Mouse (Mus musculus): ENCODE data around the gene Jagn1. TPM values are rescaled to one million over a fixed set of nuclear protein-coding genes. Genes with fewer than 3 reads are reported as not detected.

Jagn1 gene
- polyA plus RNA-seq, 1 experiment from 2014 or later = 30.1 TPM

DNA sequence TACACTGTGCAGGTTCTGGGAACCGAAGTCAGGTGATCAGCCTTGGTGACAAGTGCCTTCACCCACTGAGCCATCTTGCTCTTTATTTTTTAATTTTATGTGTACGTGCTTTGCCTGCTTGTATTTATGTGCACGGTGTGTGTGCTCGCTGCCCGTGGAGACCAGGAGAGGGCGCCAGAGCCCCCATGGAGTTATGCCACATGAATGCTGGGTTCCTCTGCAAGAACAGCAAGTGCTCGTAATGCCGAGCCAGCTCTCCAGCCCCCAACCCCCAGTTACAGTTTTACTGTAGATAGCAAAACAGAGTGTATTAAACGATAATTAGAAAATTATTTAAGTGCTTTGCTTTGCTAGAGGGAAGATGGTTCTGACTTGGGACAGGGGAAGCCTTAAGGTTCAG lies 35.7 kb upstream of the Jagn1 start:
- Histone ChIP-seq H3K36me3 (ENCODE audit: control insufficient read depth, insufficient read depth) (no peaks in the 10 kb centered on the region), H3K4me2 (ENCODE audit: low read depth, low read length) (no peak overlapping the region), H3K27me3 (ENCODE audit: control insufficient read depth, insufficient read depth, low read depth, low read length) (no peaks in the 10 kb centered on the region), H3K4me3 (ENCODE audit: low read depth, low read length) (no peak overlapping the region), H3K9ac (ENCODE audit: low read depth, low read length) (no peak overlapping the region), H3K9me3 (replicated peaks; ENCODE audit: control insufficient read depth, low read length) (no peaks in the 10 kb centered on the region), H3K27ac (ENCODE audit: low read length) (no peak overlapping the region), H3K4me1 (ENCODE audit: control insufficient read depth, low read depth, low read length) (no peaks in the 10 kb centered on the region)
- 73% methylated on average over 9 of the region's 9 CpGs for WGBS (ENCODE audit: insufficient replicate concordance)
- no peak for ATAC-seq (ENCODE audit: low read depth)

DNA sequence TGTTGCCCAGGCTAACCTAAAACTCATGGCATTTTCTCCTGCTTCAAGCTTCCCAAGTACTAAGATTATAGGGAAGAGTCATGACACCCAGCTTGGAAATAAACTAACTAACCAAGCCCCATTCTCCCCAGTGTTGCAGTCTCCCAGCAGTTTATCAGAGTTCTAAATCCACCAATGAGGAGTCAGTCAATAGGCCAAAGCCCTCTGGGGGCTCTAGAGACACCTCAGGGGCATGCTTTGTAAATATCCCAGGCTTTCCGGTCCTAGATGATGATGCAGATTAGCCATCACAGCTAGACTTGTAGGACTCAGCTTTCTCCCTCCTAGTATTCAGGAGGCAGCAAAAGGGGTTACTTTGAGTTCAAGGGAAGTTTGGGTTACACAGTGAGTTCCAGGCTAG lies 32.4 kb upstream of the Jagn1 start:
- H3K4me1 ChIP-seq (ENCODE audit: control insufficient read depth, low read depth, low read length) = no peaks in the 10 kb centered on the region
- H3K36me3 ChIP-seq (ENCODE audit: control insufficient read depth, insufficient read depth) = no peaks in the 10 kb centered on the region
- WGBS (ENCODE audit: insufficient replicate concordance) = 55% methylated on average over 1 of the region's 1 CpGs

DNA sequence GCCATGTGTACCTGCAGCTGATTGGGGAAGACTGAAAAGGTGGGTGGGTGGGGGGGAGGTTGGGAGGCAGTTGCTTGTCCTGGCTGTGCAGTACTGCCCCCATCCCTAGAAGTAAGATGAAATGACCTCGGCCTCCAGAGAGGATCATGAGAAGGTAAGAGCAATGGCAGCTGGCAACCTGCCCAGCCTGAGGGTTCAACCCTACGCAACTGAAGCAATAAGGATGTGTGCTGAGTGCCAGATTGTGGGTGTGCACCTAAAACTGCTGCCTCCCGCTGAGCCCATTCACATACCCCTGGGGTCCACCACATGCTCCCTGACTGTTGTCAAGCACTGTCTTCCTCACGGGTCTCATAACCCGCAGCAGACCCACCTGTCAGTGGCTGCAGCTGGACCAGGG lies 26.0 kb upstream of the Jagn1 start:
- 69% methylated on average over 5 of the region's 5 CpGs for WGBS (ENCODE audit: insufficient replicate concordance)
- H3K27ac ChIP-seq (ENCODE audit: low read length) = no peak overlapping the region
- no peak overlapping the region for H3K4me3 ChIP-seq (ENCODE audit: low read depth, low read length)
- H3K4me1 ChIP-seq (ENCODE audit: control insufficient read depth, low read depth, low read length) = peaks cover 16% of the 10 kb centered on the region
- H3K27me3 ChIP-seq (ENCODE audit: control insufficient read depth, insufficient read depth, low read depth, low read length) = no peaks in the 10 kb centered on the region
- H3K4me2 ChIP-seq (ENCODE audit: low read depth, low read length) = no peak overlapping the region
- H3K9me3 ChIP-seq (replicated peaks; ENCODE audit: control insufficient read depth, low read length) = no peaks in the 10 kb centered on the region
- H3K36me3 ChIP-seq (ENCODE audit: control insufficient read depth, insufficient read depth) = no peaks in the 10 kb centered on the region
- no peak for ATAC-seq (ENCODE audit: low read depth)
- no peak overlapping the region for H3K9ac ChIP-seq (ENCODE audit: low read depth, low read length)

More for the DNA sequence above, 32.4 kb upstream of the Jagn1 start:
- no peaks in the 10 kb centered on the region for H3K27me3 ChIP-seq (ENCODE audit: control insufficient read depth, insufficient read depth, low read depth, low read length)
- H3K4me2 ChIP-seq (ENCODE audit: low read depth, low read length) = no peak overlapping the region
- no peak for ATAC-seq (ENCODE audit: low read depth)
- H3K27ac ChIP-seq (ENCODE audit: low read length) = no peak overlapping the region
- no peaks in the 10 kb centered on the region for H3K9me3 ChIP-seq (replicated peaks; ENCODE audit: control insufficient read depth, low read length)
- H3K4me3 ChIP-seq (ENCODE audit: low read depth, low read length) = no peak overlapping the region
- H3K9ac ChIP-seq (ENCODE audit: low read depth, low read length) = no peak overlapping the region

DNA sequence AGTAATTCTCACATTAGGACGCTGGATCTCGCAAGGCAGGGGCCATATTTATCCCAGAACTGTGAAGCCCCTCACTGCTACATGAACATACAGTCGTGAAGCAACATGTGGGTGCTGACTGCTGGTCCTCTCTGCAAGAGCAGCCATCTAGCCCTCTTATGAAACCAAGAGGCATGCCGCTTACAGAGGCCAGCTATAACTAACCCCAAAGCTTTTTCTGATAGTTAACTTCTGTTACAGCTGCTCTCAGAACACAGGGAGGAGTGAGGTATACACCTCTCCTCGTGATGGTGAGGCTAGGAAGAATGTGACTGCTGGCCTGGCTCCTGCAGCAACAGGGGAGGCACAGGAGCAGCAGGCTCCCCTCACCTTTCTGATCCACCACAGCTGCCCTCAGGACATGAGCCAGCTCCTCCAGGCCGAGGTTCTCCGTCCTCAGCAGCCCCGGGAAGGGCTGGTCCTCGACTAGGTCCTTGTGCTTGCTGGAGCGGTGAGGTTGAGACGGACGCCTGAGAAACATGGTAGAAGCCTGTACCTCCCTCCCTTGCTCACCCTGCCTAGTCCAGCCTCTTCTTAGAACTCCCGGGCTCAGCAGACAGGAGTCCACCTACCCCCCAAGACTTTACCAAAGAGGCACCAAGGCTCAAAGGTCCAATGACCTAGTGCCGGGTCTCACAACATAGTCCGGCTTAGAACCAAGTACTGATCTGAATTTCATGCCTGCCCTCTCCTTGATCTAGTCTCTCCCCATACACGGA lies 23.7 kb upstream of the Jagn1 start:
- WGBS (ENCODE audit: insufficient replicate concordance) = 9% methylated on average over 16 of the region's 16 CpGs
- peak; percentile 33 for ATAC-seq (ENCODE audit: low read depth)
- Histone ChIP-seq H3K36me3 (ENCODE audit: control insufficient read depth, insufficient read depth) (no peaks in the 10 kb centered on the region), H3K4me1 (ENCODE audit: control insufficient read depth, low read depth, low read length) (peaks cover 16% of the 10 kb centered on the region), H3K9me3 (replicated peaks; ENCODE audit: control insufficient read depth, low read length) (no peaks in the 10 kb centered on the region), H3K4me2 (ENCODE audit: low read depth, low read length) (peak overlapping the region; percentile 94), H3K27ac (ENCODE audit: low read length) (peak overlapping the region; percentile 46), H3K27me3 (ENCODE audit: control insufficient read depth, insufficient read depth, low read depth, low read length) (no peaks in the 10 kb centered on the region), H3K4me3 (ENCODE audit: low read depth, low read length) (peak overlapping the region; percentile 77), H3K9ac (ENCODE audit: low read depth, low read length) (peak overlapping the region; percentile 83)

DNA sequence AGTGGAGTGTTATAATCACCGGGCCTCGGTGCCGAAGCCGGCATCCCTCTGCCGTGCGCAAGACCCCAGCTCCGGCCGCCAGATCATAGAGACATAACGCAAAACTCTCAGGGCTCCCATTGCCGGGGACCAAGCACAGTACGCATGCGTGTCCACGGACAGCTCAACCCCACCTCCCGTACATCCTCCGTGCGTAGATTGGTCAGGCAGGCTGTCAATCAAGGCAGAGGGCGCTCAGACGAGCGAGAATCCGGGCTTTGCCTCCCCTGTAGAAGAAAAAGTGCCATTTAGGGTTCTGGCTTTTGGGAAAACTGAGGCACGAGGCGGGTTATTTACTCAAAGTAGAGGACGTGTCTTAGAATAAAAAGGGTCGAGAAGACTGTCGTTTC lies 23.2 kb upstream of the Jagn1 start, which contains the start of gene Rpusd3:
Gene Rpusd3 (minus strand): TSS at position 142 of the 389 bp plus-strand sequence.
- H3K9ac ChIP-seq (ENCODE audit: low read depth, low read length) = peak within 1 kb of the TSS; percentile 83
- peak; percentile 99 for ATAC-seq (ENCODE audit: low read depth)
- WGBS (ENCODE audit: insufficient replicate concordance) = under 1% methylated on average over 25 of the region's 25 CpGs

DNA sequence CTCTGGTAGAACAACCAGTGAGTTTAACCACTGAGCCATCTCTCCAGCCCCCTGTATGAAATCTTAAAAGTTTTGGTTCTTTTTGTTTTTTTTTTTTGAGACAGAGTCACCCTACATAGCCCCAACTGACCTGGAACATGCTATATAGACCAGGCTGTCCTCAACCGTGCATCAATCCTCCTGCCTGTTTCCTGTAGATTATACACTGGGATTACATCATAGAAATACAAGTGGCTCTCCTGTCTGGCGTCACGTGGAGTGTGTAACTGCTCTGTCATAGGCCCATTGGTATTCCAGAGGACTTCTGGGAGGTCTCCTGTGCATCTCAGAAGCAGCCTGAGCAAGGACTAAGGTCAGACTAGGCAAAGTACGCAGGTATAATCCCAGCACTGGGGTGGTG lies 19.4 kb upstream of the Jagn1 start:
- no peak for ATAC-seq (ENCODE audit: low read depth)
- no peaks in the 10 kb centered on the region for H3K27me3 ChIP-seq (ENCODE audit: control insufficient read depth, insufficient read depth, low read depth, low read length)
- no peak overlapping the region for H3K27ac ChIP-seq (ENCODE audit: low read length)
- no peak overlapping the region for H3K4me3 ChIP-seq (ENCODE audit: low read depth, low read length)
- H3K4me2 ChIP-seq (ENCODE audit: low read depth, low read length) = no peak overlapping the region
- WGBS (ENCODE audit: insufficient replicate concordance) = 30% methylated on average over 4 of the region's 4 CpGs
- no peaks in the 10 kb centered on the region for H3K36me3 ChIP-seq (ENCODE audit: control insufficient read depth, insufficient read depth)
- H3K4me1 ChIP-seq (ENCODE audit: control insufficient read depth, low read depth, low read length) = peaks cover 12% of the 10 kb centered on the region
- H3K9me3 ChIP-seq (replicated peaks; ENCODE audit: control insufficient read depth, low read length) = no peaks in the 10 kb centered on the region
- H3K9ac ChIP-seq (ENCODE audit: low read depth, low read length) = no peak overlapping the region

More for the DNA sequence above, 23.2 kb upstream of the Jagn1 start, which contains the start of gene Rpusd3:
- Histone ChIP-seq H3K27ac (ENCODE audit: low read length) (peak within 1 kb of the TSS; percentile 46), H3K4me3 (ENCODE audit: low read depth, low read length) (peak within 1 kb of the TSS; percentile 77), H3K4me1 (ENCODE audit: control insufficient read depth, low read depth, low read length) (peaks cover 16% of the 10 kb centered on the region), H3K4me2 (ENCODE audit: low read depth, low read length) (peak within 1 kb of the TSS; percentile 94), H3K27me3 (ENCODE audit: control insufficient read depth, insufficient read depth, low read depth, low read length) (no peaks in the 10 kb centered on the region), H3K36me3 (ENCODE audit: control insufficient read depth, insufficient read depth) (no peaks in the 10 kb centered on the region), H3K9me3 (replicated peaks; ENCODE audit: control insufficient read depth, low read length) (no peaks in the 10 kb centered on the region)

DNA sequence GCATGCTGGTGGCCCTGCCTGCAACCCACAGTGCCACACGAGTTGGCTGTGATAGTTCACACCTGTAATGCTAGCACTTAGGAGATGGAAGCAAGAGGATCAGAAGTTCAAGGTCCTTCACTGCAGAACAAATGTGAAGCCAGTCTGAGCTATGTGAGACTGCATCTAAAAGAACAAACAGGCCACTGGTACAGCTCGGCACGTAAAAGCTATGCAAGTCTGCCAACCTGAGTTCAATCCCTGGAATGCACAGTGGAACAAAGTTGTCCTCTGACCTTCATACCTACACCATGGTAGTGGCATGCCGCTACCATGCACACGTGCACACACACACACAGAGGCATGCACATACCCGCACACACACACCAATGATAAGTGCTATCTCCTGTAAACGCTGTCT lies 18.2 kb upstream of the Jagn1 start:
- no peak for ATAC-seq (ENCODE audit: low read depth)
- WGBS (ENCODE audit: insufficient replicate concordance) = 59% methylated on average over 7 of the region's 7 CpGs

DNA sequence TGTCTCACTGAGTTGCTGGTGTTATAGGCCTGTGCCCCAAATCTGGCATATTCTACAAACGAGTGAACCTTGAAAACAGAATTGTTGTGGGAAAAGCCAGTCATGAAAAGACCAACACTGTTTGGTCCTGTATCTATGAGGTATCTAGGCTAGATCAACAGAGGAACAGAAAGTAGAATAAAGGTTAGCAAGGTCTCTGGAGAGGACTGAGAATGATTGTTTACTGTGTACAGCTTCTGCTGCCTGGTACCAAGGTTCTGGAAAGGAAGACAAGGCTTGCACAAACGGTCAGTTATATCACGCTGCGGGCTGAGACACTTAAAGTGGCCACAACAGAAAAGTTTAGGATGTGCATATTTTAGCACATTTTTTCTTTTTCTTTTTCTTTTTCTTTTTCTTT lies 15.7 kb upstream of the Jagn1 start:
- Histone ChIP-seq H3K4me1 (ENCODE audit: control insufficient read depth, low read depth, low read length) (no peaks in the 10 kb centered on the region), H3K36me3 (ENCODE audit: control insufficient read depth, insufficient read depth) (no peaks in the 10 kb centered on the region), H3K27ac (ENCODE audit: low read length) (no peak overlapping the region), H3K4me3 (ENCODE audit: low read depth, low read length) (no peak overlapping the region), H3K27me3 (ENCODE audit: control insufficient read depth, insufficient read depth, low read depth, low read length) (no peaks in the 10 kb centered on the region), H3K9ac (ENCODE audit: low read depth, low read length) (no peak overlapping the region), H3K4me2 (ENCODE audit: low read depth, low read length) (no peak overlapping the region), H3K9me3 (replicated peaks; ENCODE audit: control insufficient read depth, low read length) (no peaks in the 10 kb centered on the region)
- 70% methylated on average over 4 of the region's 4 CpGs for WGBS (ENCODE audit: insufficient replicate concordance)
- no peak for ATAC-seq (ENCODE audit: low read depth)

More for the DNA sequence above, 18.2 kb upstream of the Jagn1 start:
- no peaks in the 10 kb centered on the region for H3K36me3 ChIP-seq (ENCODE audit: control insufficient read depth, insufficient read depth)
- H3K27me3 ChIP-seq (ENCODE audit: control insufficient read depth, insufficient read depth, low read depth, low read length) = no peaks in the 10 kb centered on the region
- H3K9me3 ChIP-seq (replicated peaks; ENCODE audit: control insufficient read depth, low read length) = no peaks in the 10 kb centered on the region
- no peak overlapping the region for H3K4me2 ChIP-seq (ENCODE audit: low read depth, low read length)
- H3K27ac ChIP-seq (ENCODE audit: low read length) = no peak overlapping the region
- peaks cover 5% of the 10 kb centered on the region for H3K4me1 ChIP-seq (ENCODE audit: control insufficient read depth, low read depth, low read length)
- H3K4me3 ChIP-seq (ENCODE audit: low read depth, low read length) = no peak overlapping the region
- no peak overlapping the region for H3K9ac ChIP-seq (ENCODE audit: low read depth, low read length)

DNA sequence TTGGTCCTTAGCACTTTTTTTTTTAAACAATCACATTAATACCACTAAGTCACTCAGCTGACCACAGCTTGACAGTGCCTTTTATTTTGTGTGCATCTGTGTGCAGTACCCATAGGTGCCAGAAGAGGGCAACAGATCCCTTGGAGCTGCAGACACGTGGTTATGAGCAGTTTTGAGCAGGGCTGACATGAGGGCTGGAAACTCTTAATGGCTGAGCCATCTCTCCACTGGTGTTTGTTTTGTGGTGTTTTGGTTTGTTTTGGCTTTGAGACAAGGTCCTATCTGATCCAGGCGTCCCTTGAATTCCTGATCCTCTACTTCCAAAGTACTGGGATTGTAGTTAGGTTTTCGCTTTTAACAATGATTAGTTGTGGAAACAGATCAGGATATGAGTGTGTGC lies 15.0 kb upstream of the Jagn1 start:
- H3K4me1 ChIP-seq (ENCODE audit: control insufficient read depth, low read depth, low read length) = no peaks in the 10 kb centered on the region
- no peak overlapping the region for H3K4me2 ChIP-seq (ENCODE audit: low read depth, low read length)
- H3K27me3 ChIP-seq (ENCODE audit: control insufficient read depth, insufficient read depth, low read depth, low read length) = no peaks in the 10 kb centered on the region
- 56% methylated on average over 3 of the region's 3 CpGs for WGBS (ENCODE audit: insufficient replicate concordance)
- H3K27ac ChIP-seq (ENCODE audit: low read length) = no peak overlapping the region
- H3K9me3 ChIP-seq (replicated peaks; ENCODE audit: control insufficient read depth, low read length) = no peaks in the 10 kb centered on the region
- ATAC-seq (ENCODE audit: low read depth) = peak; percentile 20; the same call in 1 of the 2 replicates
- no peaks in the 10 kb centered on the region for H3K36me3 ChIP-seq (ENCODE audit: control insufficient read depth, insufficient read depth)
- no peak overlapping the region for H3K9ac ChIP-seq (ENCODE audit: low read depth, low read length)
- no peak overlapping the region for H3K4me3 ChIP-seq (ENCODE audit: low read depth, low read length)
